Mouse (Mus musculus) kidney, postnatal 4 days (tissue): ENCODE data around the gene Twist1.
A peak's percentile ranks its signal among the peaks of the same experiment; 100 is the strongest.

Experiments
- DNase-seq, 2 experiments: peaks; one replicate each; pipeline ENCODE4 v3.0.0; 2021; ENCODE audit warnings: mixed read lengths in 2 of 2

Gene Twist1

DNA sequence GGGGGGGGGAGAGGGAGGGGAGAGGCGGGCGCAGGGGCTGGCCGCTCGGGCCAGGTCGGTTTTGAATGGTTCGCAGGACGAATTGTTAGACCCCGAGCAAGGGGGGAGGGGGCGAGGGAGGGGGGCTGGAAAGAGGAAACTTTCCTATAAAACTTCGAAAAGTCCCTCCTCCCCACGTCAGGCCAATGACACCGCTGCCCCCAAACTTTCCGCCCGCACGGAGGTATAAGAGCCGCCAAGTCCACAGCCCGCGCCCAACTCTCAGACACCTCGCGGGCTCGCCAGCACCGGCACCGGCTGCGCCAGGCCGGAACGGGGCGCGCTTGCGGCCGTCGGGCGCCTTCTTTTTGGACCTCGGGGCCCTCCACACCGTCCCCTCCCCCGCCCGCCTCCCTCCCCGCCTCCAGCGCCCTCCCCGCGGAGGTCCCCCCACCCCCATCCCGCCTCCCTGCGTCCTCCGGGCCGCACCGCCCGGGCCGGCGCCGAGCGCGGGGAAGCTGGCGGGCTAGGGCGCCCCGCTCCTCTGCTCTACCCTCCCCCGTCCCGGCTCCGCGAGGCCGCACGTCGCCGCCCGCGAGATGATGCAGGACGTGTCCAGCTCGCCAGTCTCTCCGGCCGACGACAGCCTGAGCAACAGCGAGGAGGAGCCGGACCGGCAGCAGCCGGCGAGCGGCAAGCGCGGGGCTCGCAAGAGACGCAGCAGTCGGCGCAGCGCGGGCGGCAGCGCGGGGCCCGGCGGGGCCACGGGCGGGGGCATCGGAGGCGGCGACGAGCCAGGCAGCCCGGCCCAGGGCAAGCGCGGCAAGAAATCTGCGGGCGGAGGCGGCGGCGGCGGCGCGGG, at the start of gene Twist1:
TSS of gene Twist1 (plus strand) at position 272 of the 841 bp plus-strand sequence.
- peak; percentile 77 to 82 for DNase-seq

DNA sequence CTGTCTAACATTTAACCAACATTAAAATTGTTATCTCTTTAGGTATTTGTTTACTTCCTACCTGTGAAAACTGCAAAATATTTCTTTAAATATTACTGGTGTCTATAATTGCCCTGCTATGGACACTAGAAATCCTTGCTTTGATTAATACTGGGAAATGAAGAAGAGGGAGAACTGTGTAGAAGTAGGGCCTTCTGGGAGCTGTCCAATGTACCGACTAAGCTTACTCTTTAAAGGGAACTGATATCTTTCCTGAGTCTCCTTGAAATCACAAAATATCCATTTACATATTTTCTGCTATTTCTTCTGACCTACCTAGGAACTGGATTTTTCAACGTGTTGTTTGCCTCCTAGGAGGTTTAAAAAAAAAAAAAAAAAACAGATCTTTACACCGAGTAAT, 30.7 kb upstream of the Twist1 start:
- DNase-seq = peak; percentile 6 to 10

DNA sequence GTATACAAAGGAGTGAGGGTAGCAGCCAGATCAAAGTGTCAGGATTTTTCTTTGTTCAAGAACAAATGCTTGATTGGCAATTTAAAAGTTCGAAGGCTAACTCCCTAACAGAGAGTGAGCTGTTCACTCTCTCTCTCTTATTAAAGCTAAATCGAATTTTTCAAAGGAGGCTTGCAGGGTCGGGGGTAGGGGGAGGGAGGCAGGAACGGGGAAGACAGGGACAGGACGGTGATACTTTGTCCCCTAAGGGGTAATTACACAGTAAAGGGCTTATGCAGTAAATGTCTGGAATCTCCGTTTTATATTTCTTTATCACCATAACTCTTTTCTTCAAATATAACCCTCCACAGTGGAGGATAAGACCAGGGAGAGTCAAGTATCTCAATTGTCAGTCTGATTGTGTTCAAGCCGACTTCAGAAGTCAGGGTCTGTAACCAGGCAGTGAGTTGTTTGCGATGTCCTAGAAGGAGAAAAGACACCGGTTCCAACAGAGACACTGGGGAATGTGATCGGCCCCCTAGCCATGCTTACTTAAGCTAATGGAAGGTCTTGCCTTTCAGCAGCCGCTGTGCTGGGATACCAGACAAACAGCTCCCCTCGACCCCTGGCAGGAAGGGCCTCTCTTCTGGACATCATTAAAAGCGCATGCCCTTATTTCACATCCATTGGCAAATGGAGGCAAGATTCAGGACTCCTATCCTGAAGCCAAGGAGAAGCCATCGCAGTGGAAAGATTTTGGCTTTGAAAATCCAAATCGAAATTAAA, 30.0 kb upstream of the Twist1 start:
- no peak for DNase-seq

DNA sequence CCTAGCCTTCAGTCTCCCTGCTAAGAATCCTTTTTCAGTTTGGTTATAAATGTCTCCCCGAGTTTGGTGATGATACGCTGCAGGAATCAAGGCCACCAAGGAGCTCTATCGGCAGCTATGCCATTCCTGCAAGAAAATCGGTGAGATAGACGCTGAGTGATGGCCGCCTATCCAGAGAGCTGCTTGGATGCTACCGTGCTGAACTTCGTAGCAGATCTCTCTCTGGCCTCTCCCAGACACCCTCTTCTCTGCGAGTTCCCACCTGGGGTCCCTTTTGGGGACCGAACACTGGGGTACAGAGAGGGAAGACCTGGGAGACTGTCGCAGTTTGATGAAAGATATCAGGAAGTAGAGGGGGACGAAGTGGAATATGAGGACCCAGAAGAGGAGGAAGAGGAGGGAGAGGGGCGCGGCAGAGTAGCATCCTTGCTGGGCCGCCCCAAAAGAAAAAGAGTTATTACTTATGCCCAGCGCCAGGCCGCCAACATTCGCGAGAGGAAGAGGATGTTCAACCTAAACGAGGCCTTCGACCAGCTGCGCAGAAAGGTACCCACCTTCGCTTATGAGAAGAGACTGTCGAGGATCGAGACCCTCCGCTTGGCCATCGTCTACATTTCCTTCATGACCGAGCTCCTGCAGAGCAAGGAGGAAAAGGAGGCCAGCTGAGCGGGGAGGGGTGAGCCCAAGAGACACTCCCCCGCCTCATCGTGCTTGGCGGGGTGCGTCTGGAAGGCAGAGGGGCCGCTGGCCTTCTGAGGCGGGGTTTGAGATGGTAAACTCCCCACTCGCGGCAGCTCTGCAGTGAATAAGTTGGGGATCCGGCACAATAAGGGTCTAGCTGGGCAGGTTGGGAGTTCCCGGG, 28.9 kb upstream of the Twist1 start, which contains the start of gene Ferd3l:
TSS of gene Ferd3l (plus strand) at position 95 of the 862 bp plus-strand sequence.
- DNase-seq = peak in 1 of 2 experiments; percentile 1

DNA sequence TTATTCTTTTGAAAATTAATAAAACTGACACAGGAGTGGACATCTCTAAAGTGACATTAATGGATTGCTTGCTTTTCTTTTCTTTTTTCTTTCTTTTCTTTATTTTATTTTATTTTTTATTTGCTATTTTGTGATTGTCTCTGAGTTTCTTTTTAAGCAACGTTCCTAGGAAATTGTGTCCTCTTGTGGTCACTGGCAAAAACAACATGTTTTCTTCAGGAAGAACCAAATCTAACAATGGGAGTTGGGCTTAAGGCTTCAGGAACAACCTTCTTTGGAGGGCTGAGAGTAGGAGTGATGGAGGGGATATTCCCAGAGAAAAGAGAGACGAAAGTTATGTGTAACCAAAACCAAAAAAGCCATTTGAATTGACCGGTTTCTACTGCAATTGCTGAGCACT, 4.6 kb upstream of the Twist1 start:
- no peak for DNase-seq

DNA sequence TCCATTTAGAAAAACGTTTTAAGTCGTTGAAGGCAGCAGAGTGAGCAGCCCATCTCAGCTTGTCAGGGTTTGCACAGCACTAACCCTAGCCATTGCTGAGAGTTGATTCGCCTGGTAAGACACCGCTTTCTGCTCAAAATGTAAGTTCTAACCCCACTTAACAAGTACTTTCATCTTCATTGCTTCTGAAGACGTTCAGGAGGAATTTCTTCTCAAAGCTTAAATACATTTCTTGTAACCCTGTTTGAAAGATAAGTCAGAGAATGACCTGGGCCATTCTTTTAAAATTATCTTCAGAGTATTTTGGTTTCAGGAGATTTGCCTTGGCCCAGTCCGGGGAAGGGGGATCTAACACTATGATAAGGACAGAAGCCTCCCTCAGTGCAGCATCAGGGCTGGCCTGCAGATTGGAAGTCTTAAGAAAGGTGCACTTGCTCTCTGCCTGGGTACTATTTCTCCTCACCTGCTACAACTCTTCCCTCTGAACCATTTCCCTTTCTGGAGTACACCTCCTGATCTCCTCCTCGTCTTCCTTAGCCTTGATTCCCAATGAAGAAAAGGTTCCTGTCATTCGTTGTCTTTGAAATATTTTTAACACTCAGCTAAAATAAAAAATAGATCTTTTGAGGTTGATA, 2.4 kb upstream of the Twist1 start:
- no peak for DNase-seq

DNA sequence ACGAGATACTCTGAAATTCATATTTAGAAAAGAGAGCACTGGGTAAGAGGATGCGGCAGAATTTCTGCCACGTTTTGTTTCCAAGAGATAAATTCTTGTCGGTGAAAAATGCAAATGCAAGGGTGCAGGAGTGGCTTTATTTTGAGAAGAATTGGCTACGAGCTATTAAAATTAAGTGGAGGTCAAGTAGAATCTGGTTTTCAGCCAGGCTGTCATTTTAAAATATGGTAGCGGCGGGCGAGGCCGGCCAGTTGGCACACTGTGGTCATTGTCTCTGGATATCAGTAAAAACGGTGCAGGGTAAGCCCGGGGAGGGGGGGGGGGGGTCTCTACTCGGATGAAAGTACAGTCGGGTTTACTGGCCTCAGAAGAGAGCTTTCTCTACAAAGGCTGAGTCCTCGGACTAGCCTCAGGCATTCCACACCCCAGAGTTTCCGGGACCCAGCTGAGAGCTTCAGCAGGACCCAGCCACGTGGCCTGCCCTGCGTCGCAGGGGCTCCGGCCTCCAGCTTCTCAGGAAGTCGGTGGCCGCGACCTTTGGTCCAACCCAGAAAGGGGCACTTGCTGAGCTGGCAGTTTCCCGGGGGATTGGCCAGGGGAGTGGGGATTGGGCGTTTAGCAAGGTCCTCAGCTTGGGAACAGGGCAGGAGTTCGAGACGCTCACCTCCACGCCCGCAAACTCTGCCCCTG, 1.7 kb upstream of the Twist1 start:
- DNase-seq = peak; percentile 36 to 46

DNA sequence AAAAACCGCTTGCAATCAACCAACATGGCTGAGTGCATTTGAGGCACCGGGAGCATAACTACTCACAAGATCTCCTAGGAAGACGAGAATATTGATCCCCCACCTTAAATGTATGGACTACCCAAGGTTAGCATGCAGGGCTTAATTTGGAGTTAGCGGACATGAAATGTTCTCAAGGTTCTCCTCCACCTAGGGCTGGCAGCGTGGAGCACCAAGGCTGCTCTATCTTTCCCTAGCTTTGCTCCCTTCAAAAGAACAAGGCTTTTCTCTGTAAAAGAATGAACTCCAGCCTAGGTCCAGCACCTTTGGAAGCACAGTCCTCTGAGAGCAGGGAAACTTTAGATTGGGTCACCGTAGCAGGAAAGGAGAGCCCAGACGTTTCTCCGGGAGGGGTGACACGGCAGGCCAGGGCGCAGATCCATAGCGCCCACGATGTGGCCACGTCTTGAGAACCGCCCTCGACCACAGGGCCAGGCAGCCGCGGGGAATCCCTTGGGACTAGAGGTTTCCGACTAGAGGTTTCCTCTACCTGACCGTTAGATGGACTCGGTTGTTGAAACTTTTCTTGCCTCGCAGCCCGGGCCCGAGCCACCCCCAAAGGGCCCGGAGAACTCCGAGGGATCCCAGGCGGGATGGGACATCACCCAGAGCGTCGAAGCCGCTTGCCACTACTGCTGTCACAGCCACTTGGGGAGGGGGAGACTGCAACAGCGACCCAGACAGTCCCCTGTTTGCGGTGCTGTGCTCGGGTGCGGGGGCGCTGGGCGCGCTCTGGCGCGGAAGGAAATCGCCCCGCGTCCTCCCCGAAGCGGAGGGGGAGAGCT, 683 bp upstream of the Twist1 start:
- DNase-seq = peak in 1 of 2 experiments; percentile 38

DNA sequence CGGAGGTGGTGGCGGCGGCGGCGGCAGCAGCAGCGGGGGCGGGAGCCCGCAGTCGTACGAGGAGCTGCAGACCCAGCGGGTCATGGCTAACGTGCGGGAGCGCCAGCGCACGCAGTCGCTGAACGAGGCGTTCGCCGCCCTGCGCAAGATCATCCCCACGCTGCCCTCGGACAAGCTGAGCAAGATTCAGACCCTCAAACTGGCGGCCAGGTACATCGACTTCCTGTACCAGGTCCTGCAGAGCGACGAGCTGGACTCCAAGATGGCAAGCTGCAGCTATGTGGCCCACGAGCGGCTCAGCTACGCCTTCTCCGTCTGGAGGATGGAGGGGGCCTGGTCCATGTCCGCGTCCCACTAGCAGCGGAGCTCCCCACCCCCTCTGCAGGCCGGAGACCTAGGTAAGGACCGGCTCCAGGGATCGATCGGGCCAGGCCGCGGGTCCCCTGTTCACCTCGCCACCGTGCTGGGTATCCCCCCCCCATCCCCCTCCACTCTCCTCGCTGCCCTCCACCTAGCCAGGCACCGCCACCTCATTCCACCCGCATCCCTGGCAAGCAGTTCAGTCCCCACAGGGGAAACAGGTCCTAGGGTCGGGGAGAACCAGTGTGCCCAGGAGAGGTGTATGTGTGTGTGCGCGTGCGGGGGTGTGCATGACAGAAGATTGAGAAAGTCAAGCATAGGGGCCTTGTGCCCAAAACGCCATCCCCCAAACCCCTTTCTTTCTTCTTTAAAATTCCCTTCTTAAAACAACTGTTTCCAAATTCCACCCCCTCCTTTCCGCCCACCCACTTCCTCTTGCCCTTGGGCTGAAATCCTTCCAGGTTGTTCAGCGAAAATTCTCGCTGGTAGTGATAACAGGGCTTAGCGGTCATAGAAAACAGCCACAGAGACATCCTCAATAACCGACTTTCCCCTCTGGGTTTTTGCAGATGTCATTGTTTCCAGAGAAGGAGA, 1.0 kb downstream of the Twist1 start:
- peak; percentile 37 to 60 for DNase-seq

DNA sequence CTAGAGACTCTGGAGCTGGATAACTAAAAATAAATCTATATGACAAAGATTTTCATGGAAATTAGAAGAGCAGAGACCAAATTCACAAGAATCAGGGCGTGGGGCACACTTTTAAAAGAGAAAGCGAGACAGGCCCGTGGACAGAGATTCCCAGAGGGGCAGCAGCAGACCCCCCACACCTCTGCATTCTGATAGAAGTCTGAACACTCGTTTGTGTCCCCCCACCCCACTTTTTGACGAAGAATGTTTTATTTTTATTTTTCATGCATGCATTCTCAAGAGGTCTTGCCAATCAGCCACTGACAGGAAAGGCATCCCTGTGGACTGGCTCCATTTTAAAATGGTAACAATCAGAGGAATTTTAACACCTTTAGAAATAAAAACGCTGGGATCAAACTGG, 1.7 kb downstream of the Twist1 start:
- DNase-seq = no peak

DNA sequence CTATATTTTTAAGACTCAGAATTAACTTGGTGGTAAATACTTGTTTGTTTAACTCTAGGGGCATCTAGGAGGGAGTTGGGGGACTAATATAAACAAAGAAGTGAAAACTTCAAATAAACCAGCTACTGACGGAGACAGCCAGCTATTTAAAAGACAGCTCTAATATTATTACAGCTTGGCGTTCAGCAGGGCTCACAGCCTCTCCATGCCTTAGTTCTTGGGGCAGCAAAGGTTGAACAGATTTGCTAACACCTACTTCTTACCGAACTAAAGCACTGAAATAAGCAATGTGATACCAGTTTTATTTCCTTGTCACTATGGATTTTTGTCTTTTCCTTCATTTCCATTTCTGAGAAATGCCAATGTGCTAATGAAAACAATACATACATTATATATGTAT, 2.4 kb downstream of the Twist1 start:
- DNase-seq = no peak

DNA sequence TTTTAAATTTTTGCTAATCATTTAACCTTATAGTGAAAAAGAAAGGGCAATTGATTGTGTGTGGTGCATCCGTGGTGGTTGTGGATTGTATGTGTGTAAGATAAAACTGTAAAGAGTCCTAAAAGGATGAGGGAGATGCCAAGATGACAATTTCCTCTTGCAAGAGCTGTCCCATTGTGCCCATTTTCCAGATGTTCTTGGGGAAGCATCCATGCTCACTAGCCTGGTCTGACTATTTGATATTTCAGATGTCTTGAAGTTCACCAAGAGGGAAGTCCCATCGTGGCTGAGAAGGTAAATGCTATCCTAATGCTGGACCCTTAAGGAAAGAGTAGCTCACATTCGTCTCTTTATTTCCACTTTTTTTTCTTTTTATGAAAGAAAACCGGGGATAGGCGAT, 3.5 kb downstream of the Twist1 start:
- no peak for DNase-seq

DNA sequence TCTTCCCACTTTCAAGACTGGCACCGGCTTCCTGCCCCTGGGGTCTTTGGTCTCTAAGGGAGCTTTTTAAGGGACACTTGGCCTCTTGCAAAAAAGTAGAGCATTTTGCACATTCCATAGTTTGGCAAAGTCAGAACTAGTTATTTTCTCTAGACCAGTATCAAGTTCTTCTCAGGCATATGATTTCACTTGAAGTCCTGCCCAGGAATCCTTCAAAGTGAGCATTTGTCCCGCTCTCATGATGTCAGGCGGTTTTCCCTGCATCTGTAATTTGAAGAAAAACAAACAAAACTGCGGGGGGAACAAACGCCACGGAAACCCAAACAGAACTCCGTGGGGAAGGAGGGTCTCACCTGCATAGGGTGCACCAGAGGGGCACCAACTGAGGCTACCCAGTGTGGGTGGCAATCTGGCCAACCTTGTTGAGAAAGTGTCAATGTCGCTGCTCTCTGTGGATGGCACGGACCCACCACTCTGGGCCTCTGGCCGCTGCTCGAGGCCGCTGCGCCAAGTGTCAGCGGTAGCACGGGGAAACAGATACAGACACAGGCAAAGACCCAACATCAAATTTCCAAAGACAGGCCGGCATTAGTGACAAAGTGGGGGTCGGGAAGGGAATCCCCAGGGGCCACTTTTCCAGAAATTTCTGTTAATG, 4.8 kb downstream of the Twist1 start:
- DNase-seq = peak in 1 of 2 experiments; percentile 14

DNA sequence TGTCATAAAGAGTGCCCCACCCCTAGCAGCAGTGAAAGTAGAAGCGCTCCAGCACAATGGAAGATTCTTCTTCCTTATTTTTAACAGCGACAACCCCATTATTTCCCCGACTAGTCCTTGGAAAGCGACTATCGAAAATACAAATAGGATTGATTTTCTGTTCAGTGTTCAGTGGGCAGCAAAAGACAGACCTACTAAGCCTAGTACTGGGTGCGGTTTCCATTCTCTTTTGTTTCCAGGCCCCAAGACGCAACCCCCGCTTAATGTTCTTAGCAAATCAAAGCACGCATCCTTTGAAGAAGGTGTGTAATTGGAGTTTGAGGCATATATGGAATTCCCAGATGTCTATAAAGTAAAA, 5.3 kb downstream of the Twist1 start:
- no peak for DNase-seq

DNA sequence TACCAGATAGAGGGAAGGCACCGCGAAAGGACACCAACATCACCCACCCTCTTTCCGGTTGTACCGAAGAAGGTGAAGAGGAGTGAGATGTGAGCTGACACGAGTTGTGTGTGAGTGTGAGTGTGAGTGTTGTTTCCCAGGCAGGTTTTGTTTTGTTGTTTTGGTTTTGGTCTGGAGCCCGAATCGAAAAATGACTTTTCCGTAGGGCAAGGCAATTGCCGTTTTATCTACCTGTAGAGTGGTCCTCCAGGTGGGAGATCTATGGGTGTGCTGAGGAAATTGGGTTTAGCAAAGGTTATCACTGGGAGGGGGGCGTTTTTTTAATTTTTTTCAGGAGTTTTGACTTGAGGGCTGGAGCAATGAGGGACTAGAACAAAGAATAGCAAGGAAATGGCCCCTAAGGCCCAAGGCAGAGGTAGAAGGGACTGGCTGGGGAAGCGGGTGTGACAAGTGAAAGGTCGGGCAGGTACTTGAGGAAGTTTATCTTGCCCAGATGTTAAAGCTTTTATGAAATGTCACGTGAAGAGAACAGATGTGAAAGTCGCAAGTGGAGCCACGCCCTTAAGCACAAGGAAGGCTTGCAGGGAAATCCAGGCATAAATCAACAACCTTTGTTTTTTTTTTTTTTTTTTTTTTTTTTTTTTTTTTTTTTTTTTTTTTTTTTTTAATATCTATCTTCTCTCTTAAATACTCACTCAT, 6.3 kb downstream of the Twist1 start:
- no peak for DNase-seq

DNA sequence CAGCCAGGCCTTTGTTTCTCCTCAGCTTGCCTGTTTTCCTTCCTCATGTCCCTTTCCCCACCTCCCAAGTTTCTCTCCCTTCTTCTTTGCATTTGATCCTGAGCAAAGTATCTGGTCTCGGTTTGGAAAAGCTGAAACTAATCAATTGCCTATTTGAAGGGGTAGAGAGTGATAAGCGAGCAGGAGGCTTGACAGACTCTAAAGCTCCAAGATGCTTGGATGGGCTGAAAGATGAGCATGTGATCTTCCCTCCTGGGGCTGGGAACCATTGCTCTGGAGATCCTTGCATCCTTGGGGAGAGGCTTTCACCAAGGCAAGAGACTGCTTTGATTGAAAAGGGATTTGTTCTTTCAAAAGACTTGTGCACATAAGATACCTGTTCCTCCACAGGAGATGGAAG, 7.0 kb downstream of the Twist1 start:
- DNase-seq = no peak

DNA sequence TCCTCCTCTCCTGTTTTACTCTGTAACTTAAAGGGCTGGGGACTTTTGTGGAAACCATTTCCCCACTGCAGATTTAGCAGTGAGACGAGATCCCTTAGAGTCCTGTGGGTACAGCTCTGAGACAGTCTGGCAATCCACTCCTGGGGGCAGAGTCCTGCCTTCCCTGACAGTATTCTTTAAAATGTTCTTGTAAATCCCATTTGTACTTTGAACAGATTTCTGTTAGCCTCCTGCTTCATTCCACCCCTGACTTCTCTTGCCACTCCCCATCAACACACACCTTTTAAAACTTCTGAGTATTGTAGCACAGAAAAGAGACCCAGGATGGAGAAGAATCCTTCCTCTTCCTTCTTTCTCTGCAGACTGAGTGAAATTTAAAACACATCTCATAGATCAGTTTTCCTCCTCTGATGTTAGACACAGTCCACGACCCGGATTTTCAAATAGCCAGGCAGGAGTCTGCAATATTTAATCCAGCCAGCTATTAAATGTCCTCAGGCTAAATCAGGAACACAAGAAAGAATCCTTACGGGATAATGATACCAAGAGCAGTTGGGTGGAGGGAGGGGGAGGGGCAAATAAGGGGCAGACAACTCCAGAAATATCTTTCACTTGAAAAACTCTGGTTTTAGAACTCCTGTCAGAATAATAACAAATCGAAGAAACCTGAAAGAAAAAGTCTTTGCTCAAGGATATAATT, 8.3 kb downstream of the Twist1 start:
- DNase-seq = no peak
